Mouse (Mus musculus): Measurements from ENCODE around the gene Esrrb. TPM values are rescaled to one million over a fixed set of nuclear protein-coding genes. Genes with fewer than 3 reads are reported as not detected.

Esrrb gene
- polyA plus RNA-seq, 1 experiment from 2014 or later, result 1.9 TPM

GRCm38 (mm10) chr12:86562705-86563104 is 201.8 kb downstream of the Esrrb start:
- Histone ChIP-seq H3K9ac (ENCODE audit: low read length) (no peak overlapping the region), H3K36me3 (ENCODE audit: control insufficient read depth, insufficient read depth, low read length) (no peaks in the 10 kb centered on the region), H3K27ac (replicated peaks in 1 of 2; ENCODE audit: control insufficient read depth in 1 of 2, insufficient read depth in 1 of 2, low read depth in 2 of 2, low read length in 2 of 2) (no peak overlapping the region), H3K27me3 (ENCODE audit: control insufficient read depth, insufficient read depth, low read length) (no peaks in the 10 kb centered on the region), H3K9me3 (ENCODE audit: control insufficient read depth, low read length) (no peaks in the 10 kb centered on the region), H3K4me2 (ENCODE audit: low read length) (no peak overlapping the region), H3K4me3 (ENCODE audit: control insufficient read depth in 1 of 2, insufficient read depth in 1 of 2, low read depth in 1 of 2, low read length in 2 of 2) (no peak overlapping the region), H3K4me1 (ENCODE audit: control insufficient read depth in 2 of 2, insufficient read depth in 2 of 2, low read length in 2 of 2) (no peaks in the 10 kb centered on the region)
- 44% methylated on average over 3 of the region's 3 CpGs for WGBS
- no peak for ATAC-seq (ENCODE audit: insufficient number of reproducible peaks, insufficient read depth, low FRiP score, low read depth)

GRCm38 (mm10) chr12:86565996-86566395 is 205.1 kb downstream of the Esrrb start:
- Histone ChIP-seq H3K4me1 (ENCODE audit: control insufficient read depth in 2 of 2, insufficient read depth in 2 of 2, low read length in 2 of 2) (no peaks in the 10 kb centered on the region), H3K4me3 (ENCODE audit: control insufficient read depth in 1 of 2, insufficient read depth in 1 of 2, low read depth in 1 of 2, low read length in 2 of 2) (no peak overlapping the region), H3K9me3 (ENCODE audit: control insufficient read depth, low read length) (no peaks in the 10 kb centered on the region), H3K4me2 (ENCODE audit: low read length) (no peak overlapping the region), H3K27me3 (ENCODE audit: control insufficient read depth, insufficient read depth, low read length) (no peaks in the 10 kb centered on the region), H3K36me3 (ENCODE audit: control insufficient read depth, insufficient read depth, low read length) (no peaks in the 10 kb centered on the region), H3K27ac (replicated peaks in 1 of 2; ENCODE audit: control insufficient read depth in 1 of 2, insufficient read depth in 1 of 2, low read depth in 2 of 2, low read length in 2 of 2) (no peak overlapping the region), H3K9ac (ENCODE audit: low read length) (no peak overlapping the region)
- no peak for ATAC-seq (ENCODE audit: insufficient number of reproducible peaks, insufficient read depth, low FRiP score, low read depth)
- 75% methylated on average over 5 of the region's 5 CpGs for WGBS

Other genes starting within 250 kb of the Esrrb start
- 12.6 and 13.7 TPM in 2 replicates for gene Gpatch2l, start 119.3 kb upstream of the Esrrb start, polyA plus RNA-seq (2014; fragmentation: Nextera tagmentation; extraction: Ambion mirVana)

All from heart, embryonic 14.5 days (tissue).